Mouse (Mus musculus) embryo, embryonic 10.5 days (tissue): Measurements from ENCODE around the gene Sec14l5.
"Not testable (repeated sequence)": the region's sequence is repeated elsewhere in the genome, so short reads cannot be mapped to it uniquely, and the experiment has no call there.

Experiments
- DNase-seq: peaks from one replicate; pipeline ENCODE4 v3.0.0-alpha.2; 2015; ENCODE audit warnings: low spot score

Gene Sec14l5

DNA sequence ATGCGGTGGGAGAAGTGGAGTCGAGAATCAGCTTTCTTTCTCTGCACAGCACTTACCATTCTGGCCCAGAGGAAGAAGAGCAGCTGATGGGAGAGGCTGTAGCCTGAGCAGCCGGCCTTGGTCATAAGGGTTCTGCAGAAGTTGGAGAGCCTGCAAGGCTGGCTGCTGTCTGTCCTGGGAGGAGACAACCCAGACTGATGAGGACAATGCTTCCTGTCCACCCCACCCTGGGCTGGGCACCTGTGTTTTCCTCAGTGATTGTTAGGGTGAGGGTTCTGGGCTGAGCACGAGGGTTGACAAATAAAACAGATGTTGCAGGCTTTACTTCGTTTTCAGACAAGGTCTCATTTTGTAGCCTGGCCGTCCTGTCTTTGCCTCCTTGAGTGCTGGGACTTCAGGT, 69.8 kb downstream of the Sec14l5 start:
- no peak for DNase-seq

DNA sequence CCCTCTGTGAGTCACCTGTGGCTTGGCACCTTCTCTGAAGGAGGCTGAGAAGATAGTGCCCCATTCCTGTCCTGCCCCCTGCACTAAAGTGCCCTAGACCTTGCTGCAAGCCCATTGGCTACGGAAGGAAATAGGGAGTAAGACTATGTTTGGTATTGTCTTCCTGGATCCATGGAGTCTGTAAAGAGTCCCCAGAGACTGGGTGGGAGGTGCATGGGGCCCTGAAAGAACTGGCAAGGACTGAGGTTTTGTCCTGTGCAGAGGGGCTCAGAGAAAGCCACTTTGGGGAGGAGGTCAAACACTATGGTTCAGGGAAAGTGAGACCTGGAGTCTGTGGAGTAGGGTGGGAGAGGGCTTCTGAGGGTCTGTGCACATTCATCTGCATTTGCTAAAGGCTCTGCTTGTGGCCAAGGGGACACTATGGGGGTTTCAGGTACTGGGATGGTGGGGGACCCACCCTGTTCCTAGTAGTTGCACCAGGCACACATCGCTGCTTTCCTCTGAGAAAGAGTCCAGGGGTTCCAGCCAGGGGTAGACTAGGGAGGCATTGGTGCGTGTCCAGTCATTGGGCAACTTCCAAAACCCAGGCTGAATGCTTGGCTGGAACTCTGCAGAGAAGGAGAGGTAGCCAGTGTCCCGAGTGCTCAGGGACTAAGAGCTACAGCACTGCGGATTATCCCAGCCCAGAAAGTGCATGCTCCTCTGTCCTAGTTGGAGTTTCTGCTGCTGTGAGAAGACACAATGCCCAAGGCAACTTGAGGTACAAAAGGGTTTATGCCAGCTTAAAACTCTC, 70.6 kb downstream of the Sec14l5 start:
- DNase-seq: no peak

DNA sequence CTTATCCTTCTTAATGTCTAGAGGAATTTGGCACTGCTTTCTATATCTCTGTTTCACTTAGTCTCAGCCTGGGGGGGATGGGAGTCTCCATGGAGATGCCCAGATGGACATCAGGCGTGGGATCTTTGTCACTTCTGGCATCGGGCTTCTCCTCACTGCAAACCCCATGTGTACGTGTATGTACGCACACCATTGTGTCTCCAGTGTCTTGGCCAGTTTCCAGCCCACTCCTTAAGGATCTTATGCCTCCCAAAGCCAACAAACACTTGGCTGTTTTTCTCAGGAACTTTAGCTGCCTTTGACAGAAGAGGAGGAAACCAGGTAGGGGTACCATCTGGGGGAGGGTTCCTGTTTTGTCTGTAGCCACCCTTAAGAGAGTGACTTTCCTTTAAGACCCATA, 74.5 kb downstream of the Sec14l5 start:
- DNase-seq: no peak

DNA sequence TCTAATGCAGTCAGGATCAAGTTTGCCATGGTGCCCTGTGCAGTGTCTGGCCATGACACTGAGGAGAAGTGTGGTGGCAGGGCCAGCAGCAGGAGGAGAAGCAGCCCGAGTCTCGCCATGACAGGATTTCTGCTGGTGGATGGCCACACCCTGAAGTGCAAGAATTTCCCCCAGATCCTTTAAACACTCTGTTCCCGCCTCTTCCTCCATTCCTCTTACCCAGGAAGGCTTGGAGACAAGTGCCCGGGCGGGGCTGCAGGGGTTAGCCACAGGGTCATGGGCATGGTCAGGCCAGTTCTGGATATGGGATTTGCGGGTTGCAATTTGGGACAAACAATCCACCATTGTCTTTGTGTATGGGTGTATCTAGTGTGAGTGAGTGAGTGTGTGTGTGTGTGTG, 75.2 kb downstream of the Sec14l5 start, which contains the start of gene AU021092:
TSS of gene AU021092 (minus strand) at position 160 of the 400 bp plus-strand sequence.
- DNase-seq: no peak

DNA sequence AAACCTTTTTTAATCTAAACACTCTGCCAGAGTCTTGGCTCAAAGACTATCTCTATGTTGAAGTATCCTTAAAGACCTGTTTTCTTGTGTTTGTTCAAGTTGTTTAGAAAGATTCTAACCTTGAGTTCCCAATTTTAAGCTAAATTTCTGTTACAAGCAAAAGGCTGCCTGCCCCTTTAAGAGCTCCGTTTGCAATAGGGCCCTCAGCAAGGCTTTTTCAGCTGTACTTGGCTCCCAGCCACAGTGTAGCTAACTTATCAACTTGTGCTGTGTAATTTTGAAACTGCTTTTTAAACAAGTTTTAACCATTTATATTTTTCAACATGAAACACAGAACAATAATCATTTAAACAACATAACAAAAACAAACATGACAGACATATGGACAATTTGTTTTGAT, 79.6 kb downstream of the Sec14l5 start:
- DNase-seq: not testable (repeated sequence)

DNA sequence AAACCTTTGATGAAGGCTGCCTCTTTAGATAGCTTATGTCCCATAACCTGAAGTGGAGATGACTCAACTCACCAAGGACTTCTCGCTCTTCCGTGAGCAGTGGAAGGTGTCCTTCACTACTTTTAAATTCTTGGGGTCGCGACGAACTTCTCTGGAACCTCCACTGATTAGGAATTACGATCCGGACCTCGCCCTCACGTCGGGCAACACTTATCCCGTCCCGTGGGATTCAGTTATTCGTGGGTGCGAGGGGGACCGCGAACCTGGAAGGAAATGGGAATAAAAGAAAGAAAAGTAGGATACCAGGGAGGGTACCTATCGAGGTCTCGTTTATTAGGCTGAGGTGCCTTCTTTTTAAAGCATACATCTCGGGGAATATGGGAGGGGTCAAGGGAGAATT, 80.6 kb downstream of the Sec14l5 start:
- not testable (repeated sequence) for DNase-seq

DNA sequence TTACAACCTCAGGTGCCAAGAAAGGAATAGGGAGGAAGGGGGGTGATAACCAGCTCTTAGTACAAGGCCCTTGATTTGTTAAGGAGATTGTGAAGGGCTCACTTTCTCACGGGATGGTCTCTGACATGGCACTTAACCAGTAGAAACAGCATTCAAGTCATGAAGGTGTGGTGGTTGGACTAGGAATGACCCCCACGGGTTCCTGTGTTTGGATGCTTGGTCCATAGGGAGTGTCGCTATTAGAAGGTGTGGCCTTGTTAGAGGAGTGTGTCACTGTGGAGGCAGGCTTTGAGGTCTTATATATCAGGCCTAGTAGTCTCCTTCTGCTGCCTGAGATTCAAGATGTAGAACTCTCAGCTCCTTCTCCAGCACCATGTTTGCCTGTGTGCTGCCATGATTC, 81.2 kb downstream of the Sec14l5 start:
- not testable (repeated sequence) for DNase-seq

DNA sequence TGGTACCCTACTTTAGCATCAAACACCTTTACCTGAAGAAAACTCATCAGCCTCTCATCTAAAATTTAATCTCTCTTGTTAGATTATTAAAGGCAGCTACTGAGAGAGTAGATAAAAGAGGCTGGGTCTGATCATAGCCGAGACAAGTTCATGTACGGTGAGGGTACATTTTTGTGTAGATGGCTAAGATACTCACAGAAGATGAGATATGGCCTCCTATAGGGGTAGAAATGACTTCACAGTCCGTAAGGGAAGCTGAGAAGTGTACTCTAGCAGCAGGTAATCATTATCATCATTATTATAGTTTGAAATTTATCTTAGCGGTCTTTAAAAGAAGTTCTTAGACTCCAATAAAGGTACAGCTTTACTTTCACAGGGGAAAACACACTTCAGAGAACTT, 86.1 kb downstream of the Sec14l5 start:
- no peak for DNase-seq

DNA sequence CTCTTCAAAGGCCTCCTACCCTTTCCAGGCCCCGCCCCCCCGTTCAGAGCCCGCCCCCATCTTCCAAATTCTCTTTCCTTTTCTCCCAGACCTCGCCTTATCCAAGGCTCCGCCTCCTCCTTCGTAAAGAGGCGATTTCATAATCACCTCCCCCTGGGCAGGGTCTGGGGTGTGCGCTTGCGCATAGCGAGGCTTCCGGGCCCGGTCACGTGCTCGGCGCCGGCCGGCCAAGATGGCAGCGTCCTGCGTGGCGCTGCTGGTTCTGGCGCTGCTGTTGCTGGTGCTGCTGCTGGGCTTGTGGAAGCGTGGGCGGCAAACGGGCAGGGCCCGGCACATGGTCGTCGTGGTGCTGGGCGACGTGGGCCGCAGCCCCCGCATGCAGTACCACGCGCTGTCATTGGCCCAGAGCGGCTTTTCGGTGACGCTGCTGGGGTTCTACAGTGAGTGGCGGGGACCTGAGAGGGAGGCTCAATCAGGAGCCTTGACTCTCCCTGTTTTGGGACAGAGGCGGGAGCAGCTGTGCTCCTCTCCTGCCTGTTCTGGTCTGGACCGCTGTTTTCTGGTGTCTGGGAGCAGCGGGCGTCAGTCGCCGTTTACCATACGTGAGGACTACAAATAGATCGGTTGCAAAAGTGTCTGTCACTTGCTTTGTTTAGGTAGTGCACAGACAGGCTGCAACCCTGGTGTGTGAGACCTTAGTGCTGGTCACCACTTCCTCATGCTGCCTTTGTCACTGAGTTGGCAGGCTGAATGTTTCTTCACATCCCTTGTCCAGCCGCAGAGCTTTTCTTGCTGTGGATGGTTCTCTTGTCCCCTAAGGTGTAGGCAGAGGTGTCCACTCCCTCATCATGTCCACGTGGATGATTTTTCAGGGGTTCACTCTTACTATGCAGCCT, 86.8 kb downstream of the Sec14l5 start, which contains the start of gene Alg1:
TSS of gene Alg1 (plus strand) at position 204 of the 896 bp plus-strand sequence.
- peak; percentile 96 for DNase-seq
